Mouse (Mus musculus) heart, embryonic 12.5 days (tissue): ENCODE data around the gene Frmd4a. TPM values are rescaled to one million over a fixed set of nuclear protein-coding genes. Genes with fewer than 3 reads are reported as not detected.
A peak's percentile ranks its signal among the peaks of the same experiment; 100 is the strongest.

Experiments used
- ATAC-seq: fragments of 200-750 bp; cut with Nextera tagmentation; 2 replicates; pipeline ENCODE4 v1.8.0; 2017; ENCODE audit warnings: moderate TSS enrichment, moderate library complexity; ENCODE audit not compliant: insufficient number of reproducible peaks, low FRiP score
- H3K27ac ChIP-seq: fragments of 300-500 bp; sonication (generic); 2 replicates; pipeline ENCODE4 v1.5.1; 2016; ENCODE audit warnings: mild to moderate bottlenecking, moderate library complexity; ENCODE audit not compliant: poor library complexity, severe bottlenecking
- H3K27me3 ChIP-seq: fragments of 300-500 bp; sonication (generic); replicated peaks from 2 replicates; pipeline ENCODE4 v1.6.1; 2016; ENCODE audit warnings: mild to moderate bottlenecking, moderate library complexity
- H3K36me3 ChIP-seq: fragments of 300-500 bp; sonication (generic); 2 replicates; pipeline ENCODE4 v1.6.1; 2016; ENCODE audit warnings: mild to moderate bottlenecking, moderate library complexity
- H3K4me1 ChIP-seq: fragments of 300-500 bp; sonication (generic); replicated peaks from 2 replicates; pipeline ENCODE4 v1.6.1; 2016; ENCODE audit warnings: mild to moderate bottlenecking
- H3K4me2 ChIP-seq: fragments of 300-500 bp; sonication (generic); 2 replicates; pipeline ENCODE4 v1.6.1; 2016; ENCODE audit warnings: mild to moderate bottlenecking, moderate library complexity
- H3K4me3 ChIP-seq: fragments of 300-500 bp; sonication (generic); 2 replicates; pipeline ENCODE4 v1.5.1; 2016; ENCODE audit warnings: mild to moderate bottlenecking
- H3K9ac ChIP-seq: fragments of 300-500 bp; sonication (generic); 2 replicates; pipeline ENCODE4 v1.6.1; 2016; ENCODE audit warnings: mild to moderate bottlenecking, moderate library complexity
- H3K9me3 ChIP-seq: fragments of 300-500 bp; sonication (generic); replicated peaks from 2 replicates; pipeline ENCODE4 v1.6.1; 2016; ENCODE audit warnings: mild to moderate bottlenecking, moderate library complexity
- whole genome bisulfite sequencing: fragments of 180-500 bp; shearing (Covaris S2); methylation state at CpG from one replicate; pipeline ENCODE4 v1.1.7; 2016; 5-methylcytosine and 5-hydroxymethylcytosine counted together
- polyA plus RNA-seq: library from polyadenylated mRNA; unstranded; fragments of >200 nt; fragmentation: Nextera tagmentation; extraction: Ambion mirVana; gene quantifications from 2 replicates; pipeline ENCODE4 v1.2.1, GENCODE M21; 2016

Gene Frmd4a
- polyA plus RNA-seq, 1 experiment from 2014 or later: 23.2 TPM

DNA sequence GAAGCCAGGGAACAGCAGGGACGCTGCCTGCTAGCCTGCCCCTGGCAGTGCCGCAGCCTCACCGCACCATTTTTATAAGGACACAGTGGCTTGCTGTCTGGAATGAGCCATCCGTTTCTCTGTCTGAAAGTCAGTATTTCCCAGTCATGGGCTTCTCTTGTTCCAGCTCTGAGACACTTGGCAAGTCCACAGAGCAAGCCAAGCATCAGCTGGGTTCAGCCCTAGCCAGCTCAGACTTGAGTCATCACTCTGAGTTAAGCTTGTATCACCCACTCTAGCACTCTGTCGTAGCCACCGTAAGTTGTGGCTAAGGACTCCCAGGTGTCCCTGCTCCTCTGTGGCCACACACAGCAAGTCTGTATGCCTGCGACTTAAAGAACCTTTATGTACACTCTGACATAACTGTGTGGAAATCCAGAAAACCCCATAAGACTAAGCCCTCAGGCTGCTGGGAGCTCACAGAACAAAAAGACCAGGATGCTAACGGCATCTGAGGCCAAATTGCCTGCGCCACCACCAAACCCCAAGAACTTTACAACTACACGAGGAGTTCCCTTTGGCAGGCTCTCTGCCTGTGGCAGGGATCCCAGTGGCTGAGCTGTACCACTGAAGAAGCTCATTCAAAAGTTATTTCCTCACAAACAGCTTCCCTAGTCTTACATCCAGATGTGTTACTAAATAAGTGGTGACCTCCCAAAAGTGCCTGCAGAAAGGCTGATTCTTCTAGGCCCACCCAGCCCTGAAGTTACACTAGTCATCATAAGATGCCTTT is 428.3 kb downstream of the Frmd4a start:
- 65% methylated on average over 10 of the region's 10 CpGs for WGBS
- ATAC-seq: no peak
- H3K27ac ChIP-seq: peak overlapping the region; percentile 67
- no peak overlapping the region for H3K4me3 ChIP-seq
- H3K9ac ChIP-seq: no peak overlapping the region
- no peaks in the 10 kb centered on the region for H3K9me3 ChIP-seq
- H3K4me2 ChIP-seq: no peak overlapping the region
- no peaks in the 10 kb centered on the region for H3K27me3 ChIP-seq
- H3K36me3 ChIP-seq: no peaks in the 10 kb centered on the region
- H3K4me1 ChIP-seq: peaks cover 59% of the 10 kb centered on the region

DNA sequence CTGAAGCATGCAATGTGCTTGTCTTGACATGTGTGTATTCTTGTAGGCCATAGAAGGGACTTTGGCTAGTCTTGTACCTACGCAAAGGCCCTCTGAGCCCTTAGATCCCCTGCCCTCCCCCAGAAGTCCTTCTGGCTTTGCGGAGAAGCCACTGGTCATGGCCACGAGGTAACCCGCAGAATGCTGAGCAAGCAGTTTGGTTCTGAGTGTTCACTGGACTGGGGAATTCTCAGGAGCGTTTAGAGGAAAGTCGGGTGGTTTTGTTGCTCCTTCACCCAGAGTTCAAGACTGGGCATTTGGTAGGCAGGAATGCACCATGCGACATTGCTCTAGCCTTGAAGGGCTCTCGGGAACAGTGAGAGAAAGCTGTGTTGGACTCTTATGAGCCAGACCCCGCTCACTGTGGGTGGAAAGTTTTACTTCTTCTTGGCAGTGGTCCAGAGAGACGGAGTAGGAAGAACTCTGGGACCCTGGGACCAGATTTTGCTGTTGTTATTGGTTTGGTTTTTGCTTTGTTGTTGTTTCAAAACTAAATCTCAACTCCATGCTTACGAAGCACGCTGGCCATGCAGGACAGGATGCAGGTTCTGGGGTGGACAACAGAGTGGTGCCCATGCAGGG is 432.5 kb downstream of the Frmd4a start:
- ATAC-seq: no peak
- H3K36me3 ChIP-seq: no peaks in the 10 kb centered on the region
- no peak overlapping the region for H3K4me2 ChIP-seq
- no peak overlapping the region for H3K4me3 ChIP-seq
- H3K27ac ChIP-seq: no peak overlapping the region
- H3K9me3 ChIP-seq: no peaks in the 10 kb centered on the region
- peaks cover 72% of the 10 kb centered on the region for H3K4me1 ChIP-seq
- WGBS: 66% methylated on average over 12 of the region's 12 CpGs
- H3K9ac ChIP-seq: no peak overlapping the region
- no peaks in the 10 kb centered on the region for H3K27me3 ChIP-seq

DNA sequence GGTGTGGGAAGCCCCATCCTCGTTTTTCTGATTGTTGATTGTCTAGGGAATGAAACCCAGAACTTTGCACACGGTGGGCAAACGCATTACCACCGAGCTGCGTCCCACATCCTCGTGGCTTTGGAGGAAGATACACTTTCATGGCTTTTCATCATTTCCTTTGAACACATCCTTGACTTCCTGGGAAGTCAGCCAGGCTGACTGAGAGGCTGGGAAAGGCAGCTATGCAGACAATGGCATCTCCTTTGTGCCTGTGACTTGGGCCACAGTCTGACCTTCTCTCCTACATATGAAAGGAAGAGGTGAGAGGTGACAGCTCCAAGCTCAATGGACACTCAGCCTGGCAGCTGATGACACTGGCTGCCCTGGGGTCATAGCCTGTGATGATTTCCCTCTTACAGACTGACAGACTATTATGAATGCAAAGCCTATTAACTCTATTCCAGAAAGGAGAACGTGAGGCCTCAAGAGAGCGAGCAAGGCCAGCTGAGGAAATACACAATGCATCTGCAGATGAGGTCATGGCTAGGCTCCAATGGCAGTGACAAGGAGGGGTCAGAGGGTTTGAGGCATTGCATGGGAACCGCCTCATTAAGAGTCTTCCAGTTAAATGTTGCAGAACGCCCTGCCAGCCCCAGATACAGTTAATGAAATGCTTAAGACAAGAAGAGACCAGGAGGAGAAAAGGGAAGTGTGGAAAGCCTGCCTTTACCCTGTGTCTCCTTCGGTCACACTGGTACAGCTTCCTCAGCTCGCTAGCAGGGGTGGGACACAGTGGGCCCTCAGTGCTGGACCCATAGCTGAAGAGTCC is 435.3 kb downstream of the Frmd4a start:
- Histone ChIP-seq H3K4me2 (no peak overlapping the region), H3K27ac (no peak overlapping the region), H3K9me3 (no peaks in the 10 kb centered on the region), H3K4me3 (no peak overlapping the region), H3K36me3 (no peaks in the 10 kb centered on the region), H3K4me1 (peaks cover 65% of the 10 kb centered on the region), H3K9ac (no peak overlapping the region), H3K27me3 (no peaks in the 10 kb centered on the region)
- WGBS: 63% methylated on average over 12 of the region's 12 CpGs
- no peak for ATAC-seq

DNA sequence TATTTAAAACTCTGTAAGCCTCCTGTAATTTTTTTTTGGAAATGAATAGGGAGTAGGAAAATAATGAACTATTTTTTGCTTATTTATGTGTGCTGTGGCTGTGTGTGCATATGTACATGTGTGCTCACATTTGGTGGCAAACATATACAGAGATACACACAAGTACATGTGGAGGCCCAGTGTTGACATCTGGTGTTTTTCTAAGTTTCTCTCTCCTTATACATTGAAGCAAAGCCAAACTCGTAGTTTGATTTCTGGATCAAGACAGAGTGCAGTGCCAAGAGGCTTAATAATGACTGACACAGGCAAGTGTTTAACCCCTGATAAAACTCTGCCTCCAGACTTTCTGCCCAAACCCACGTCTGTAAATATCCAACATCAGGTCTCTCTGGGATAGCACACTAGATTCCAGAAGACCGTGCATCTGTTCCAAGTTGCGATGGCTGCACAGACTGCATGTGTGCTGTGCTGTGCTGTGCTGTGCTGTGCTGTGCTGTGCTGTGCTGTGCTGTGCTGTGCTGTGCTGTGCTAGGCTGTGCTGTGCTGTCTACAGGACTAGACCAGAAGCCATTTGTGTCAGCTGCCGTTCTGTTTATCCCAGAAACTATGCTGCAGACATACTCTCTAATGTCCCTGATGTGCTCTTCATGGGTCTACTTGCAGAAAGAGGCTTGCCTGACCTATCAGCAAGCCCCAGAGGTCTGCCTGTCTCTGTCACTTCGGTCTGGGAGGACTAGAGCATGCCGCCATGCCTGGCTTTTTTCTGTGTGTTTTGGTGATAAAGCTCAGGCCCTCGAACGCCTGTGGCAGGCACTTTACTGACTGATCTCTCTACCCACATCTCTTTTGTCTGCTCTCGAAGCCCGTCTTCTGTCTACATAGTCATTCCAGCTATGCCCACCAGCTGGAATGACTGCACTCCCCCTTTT is 437.8 kb downstream of the Frmd4a start:
- WGBS: 26% methylated on average over 11 of the region's 11 CpGs
- no peaks in the 10 kb centered on the region for H3K27me3 ChIP-seq
- H3K4me1 ChIP-seq: peaks cover 45% of the 10 kb centered on the region
- ATAC-seq: no peak
- no peak overlapping the region for H3K9ac ChIP-seq
- H3K36me3 ChIP-seq: no peaks in the 10 kb centered on the region
- H3K27ac ChIP-seq: peak overlapping the region; percentile 31; the same call in 1 of the 2 replicates
- H3K4me3 ChIP-seq: no peak overlapping the region
- H3K9me3 ChIP-seq: no peaks in the 10 kb centered on the region
- peak overlapping the region; percentile 27 for H3K4me2 ChIP-seq

DNA sequence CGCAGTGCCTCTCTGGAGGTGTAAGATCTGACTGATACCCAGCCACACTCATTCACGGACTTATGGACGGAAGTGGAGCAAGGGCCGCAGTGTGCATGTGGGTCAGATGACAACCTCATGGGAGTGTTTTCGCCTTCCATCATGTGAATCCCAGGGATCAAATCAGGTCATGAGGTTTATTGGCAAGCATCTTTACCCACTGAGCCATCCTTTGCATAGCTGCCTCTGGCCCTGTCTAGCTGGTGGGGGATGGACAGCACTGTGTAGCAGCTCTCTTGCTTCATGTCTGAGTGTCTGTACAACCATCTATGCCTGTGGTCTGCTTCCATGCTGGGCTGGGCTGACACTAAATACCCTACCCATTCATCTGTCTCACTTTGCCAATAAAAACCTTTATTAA is 443.4 kb downstream of the Frmd4a start:
- 74% methylated on average over 5 of the region's 5 CpGs for WGBS
- ATAC-seq: no peak

DNA sequence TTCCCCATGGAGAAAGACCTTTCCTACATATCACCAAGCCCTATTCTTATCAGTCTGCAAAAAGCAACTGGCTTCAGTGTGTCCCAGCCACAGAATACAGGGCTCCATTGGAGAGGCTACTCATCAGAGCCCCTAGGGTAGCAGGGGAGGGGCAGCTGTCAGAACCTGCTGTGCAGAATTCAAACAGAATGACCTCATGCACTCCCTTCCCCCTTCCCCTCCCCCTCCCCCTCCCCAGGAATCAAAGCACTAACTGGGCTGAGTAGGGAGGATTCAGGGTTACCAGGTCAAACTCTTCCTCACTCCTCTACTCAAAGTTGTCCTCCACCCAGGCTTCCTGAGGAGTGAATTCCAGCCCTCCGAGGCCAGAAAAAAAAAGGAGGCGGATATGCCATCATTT is 444.0 kb downstream of the Frmd4a start:
- WGBS: 14% methylated on average over 2 of the region's 2 CpGs
- Histone ChIP-seq H3K4me2 (peak overlapping the region; percentile 21; the same call in 1 of the 2 replicates), H3K9me3 (no peaks in the 10 kb centered on the region), H3K4me1 (peaks cover 48% of the 10 kb centered on the region), H3K4me3 (no peak overlapping the region), H3K27ac (peak overlapping the region; percentile 51), H3K36me3 (no peaks in the 10 kb centered on the region), H3K27me3 (no peaks in the 10 kb centered on the region), H3K9ac (no peak overlapping the region)
- peak; percentile 34; the same call in 1 of the 2 replicates for ATAC-seq

More for the DNA sequence above, 443.4 kb downstream of the Frmd4a start:
- Histone ChIP-seq H3K9me3 (no peaks in the 10 kb centered on the region), H3K4me3 (no peak overlapping the region), H3K27me3 (no peaks in the 10 kb centered on the region), H3K27ac (no peak overlapping the region), H3K36me3 (no peaks in the 10 kb centered on the region), H3K4me1 (peaks cover 45% of the 10 kb centered on the region), H3K9ac (no peak overlapping the region), H3K4me2 (no peak overlapping the region)

DNA sequence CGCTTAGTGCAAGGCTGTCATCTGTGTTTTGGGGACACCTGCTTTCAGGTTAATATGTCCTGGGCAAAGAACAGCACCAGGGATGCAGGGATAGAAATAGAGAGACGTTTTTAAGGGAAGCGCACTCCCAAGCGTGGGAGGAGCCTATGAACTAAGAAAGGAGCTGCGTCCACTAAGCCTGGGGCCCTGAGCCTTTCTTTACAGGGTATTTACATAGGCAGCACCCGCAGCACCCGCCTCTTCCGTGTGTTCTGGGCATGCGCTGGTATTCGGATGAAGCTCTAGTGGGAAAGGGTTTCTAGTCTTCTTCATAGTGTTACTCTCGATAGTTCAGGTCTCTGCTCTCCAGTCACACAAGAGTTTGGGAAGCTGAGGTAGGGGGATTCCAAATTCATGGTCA is 445.0 kb downstream of the Frmd4a start:
- H3K9me3 ChIP-seq: no peaks in the 10 kb centered on the region
- H3K9ac ChIP-seq: no peak overlapping the region
- H3K4me2 ChIP-seq: peak overlapping the region; percentile 35; the same call in 1 of the 2 replicates
- 31% methylated on average over 11 of the region's 11 CpGs for WGBS
- no peak for ATAC-seq
- H3K36me3 ChIP-seq: no peaks in the 10 kb centered on the region
- no peak overlapping the region for H3K4me3 ChIP-seq
- no peaks in the 10 kb centered on the region for H3K27me3 ChIP-seq
- H3K4me1 ChIP-seq: peaks cover 51% of the 10 kb centered on the region
- H3K27ac ChIP-seq: peak overlapping the region; percentile 20; the same call in 1 of the 2 replicates

DNA sequence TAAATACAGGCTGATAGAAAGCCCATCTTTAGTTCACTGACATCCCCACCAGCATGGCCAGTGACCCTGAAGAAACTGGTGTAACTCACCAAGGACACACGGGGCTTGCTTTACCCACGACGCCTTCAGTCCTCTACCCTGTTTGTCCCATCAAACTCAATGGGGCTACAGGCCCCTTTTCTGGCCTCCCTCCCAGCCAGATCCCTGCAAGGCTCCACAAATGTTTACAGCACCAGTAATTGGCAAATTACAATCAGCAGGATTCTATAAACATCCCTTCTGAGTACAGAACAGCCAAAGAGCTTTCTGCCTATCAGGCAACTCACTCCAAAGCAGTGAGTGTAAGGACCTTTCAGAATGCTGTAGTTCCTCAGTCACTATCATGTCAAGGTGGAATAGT is 448.6 kb downstream of the Frmd4a start:
- ATAC-seq: no peak
- H3K27ac ChIP-seq: no peak overlapping the region

DNA sequence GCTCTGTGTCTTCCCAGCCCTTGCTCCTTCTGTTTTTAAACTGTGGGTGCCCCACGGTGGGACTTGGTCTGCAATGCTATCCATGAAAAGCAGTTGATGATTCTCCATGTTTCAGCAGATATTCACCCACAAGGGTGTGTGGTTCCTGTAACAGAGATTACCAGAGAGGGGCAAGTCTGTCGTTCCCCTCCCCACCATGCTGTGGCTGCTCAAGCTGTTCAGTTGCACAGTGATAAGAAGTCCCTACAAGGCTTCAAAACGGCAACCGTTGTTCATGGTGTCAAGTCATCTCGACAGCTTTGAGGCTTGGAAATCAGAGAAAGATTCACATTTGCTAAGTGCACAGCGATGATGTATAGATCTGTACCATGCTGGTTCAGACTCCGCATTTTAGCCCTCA is 449.8 kb downstream of the Frmd4a start:
- peaks cover 8% of the 10 kb centered on the region; the same call in 1 of the 2 replicates for H3K9me3 ChIP-seq
- H3K27me3 ChIP-seq: no peaks in the 10 kb centered on the region
- no peak for ATAC-seq
- H3K36me3 ChIP-seq: peaks cover 3% of the 10 kb centered on the region
- H3K27ac ChIP-seq: no peak overlapping the region
- H3K4me2 ChIP-seq: no peak overlapping the region
- WGBS: 55% methylated on average over 7 of the region's 7 CpGs
- no peak overlapping the region for H3K4me3 ChIP-seq
- H3K9ac ChIP-seq: no peak overlapping the region
- peaks cover 23% of the 10 kb centered on the region for H3K4me1 ChIP-seq

More for the DNA sequence above, 448.6 kb downstream of the Frmd4a start:
- Histone ChIP-seq H3K4me3 (no peak overlapping the region), H3K27me3 (no peaks in the 10 kb centered on the region), H3K36me3 (peaks cover 3% of the 10 kb centered on the region), H3K4me1 (peaks cover 36% of the 10 kb centered on the region), H3K9me3 (peaks cover 8% of the 10 kb centered on the region; the same call in 1 of the 2 replicates), H3K4me2 (no peak overlapping the region), H3K9ac (no peak overlapping the region)
- WGBS: 55% methylated on average over 3 of the region's 3 CpGs

DNA sequence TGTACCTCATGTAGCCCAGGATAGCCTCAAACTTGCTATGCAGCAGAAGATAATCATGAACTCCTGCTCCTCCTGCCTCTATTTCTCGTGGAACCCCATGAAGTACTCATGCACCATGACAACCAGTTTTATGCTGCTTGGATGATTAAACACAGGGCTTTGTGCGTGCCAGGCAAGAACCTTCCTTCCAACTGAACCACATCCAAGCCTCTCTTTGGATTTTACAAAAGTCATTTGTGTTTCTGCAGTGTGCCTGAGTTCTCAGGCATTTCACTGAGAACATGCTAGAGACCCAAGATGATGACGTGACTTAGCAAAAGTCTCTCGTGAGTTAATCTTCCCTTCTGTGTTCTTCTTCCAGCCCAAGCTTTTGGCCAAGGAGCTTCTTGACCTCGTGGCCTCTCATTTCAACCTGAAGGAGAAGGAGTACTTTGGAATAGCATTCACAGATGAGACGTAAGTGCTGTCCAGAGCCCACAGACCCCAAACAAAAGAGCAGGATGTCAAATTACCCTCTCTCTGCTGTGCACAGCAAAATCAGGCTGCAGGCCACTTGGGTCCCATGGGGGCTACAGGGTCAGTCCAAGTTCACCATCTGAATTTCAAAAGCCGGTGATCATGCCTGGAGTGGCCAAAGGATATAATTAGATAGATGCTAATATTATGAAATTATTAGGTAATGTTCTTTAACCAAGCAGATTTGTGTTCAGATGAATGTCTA is 455.4 kb downstream of the Frmd4a start:
- WGBS: 65% methylated on average over 7 of the region's 7 CpGs
- Histone ChIP-seq H3K27ac (no peak overlapping the region), H3K9ac (no peak overlapping the region), H3K4me2 (no peak overlapping the region), H3K36me3 (peaks cover 3% of the 10 kb centered on the region), H3K4me1 (peaks cover 45% of the 10 kb centered on the region), H3K27me3 (no peaks in the 10 kb centered on the region), H3K9me3 (peaks cover 8% of the 10 kb centered on the region; the same call in 1 of the 2 replicates), H3K4me3 (no peak overlapping the region)
- no peak for ATAC-seq
